Mouse (Mus musculus): ENCODE results near the gene Gm10378.
"Not testable (repeated sequence)": the region's sequence is repeated elsewhere in the genome, so short reads cannot be mapped to it uniquely, and the experiment has no call there.

Gm10378 gene

DNA sequence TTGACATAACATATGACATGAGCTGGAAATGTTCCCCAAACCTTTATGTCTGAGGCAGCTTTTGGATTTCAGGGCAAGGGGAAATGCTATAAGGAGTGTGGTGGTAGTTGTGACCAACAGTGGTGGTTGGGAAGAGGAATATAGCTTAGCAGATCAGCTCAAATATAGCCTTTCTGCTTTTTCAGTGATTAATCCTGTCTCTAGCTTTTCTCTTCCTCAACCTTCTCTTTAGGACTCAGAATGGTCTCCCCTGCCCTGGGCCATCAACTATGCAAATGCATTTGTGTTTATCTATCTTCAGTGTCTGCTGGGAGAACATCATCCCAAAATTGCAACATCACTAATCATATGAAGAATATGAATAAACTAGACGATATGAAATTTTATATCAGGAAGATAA, at the start of gene Gm10378:
TSS of gene Gm10378 (plus strand) at position 301 of the 400 bp plus-strand sequence.
- DNase-seq = not testable (repeated sequence)

GRCm38 (mm10) chr14:42641817-42642216, 13.9 kb upstream of the Gm10378 start, which contains the start of gene Gm3633:
Gene Gm3633, minus strand, starts transcription at chr14:42641917.
- DNase-seq = not testable (repeated sequence)

All from lung, postnatal 14 days (tissue).